Mouse (Mus musculus): ENCODE data around the gene Eif3k. TPM values are rescaled to one million over a fixed set of nuclear protein-coding genes. Genes with fewer than 3 reads are reported as not detected.

The Eif3k gene
- polyA plus RNA-seq, 1 experiment from 2014 or later, result 356 TPM

DNA sequence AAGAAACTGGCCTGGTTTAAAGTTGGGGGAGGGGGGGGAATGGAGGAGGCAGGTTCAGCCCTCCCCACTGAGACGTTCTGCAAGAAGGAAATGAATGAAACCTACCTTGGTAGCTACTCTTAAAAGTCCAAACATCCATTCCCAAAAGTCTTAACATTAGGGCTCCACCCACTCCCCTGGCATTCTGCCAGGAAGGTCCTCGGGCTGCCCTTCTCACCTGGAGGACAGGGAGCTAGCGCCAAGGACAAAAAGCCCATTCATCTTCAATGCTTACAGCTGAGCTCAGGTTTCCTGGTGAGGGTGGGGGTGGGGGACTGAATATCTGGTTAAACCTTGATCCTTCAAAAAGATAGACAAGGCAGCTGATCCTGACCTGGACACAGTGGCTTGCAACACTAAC lies 52.3 kb downstream of the Eif3k start:
- 52% methylated on average over 3 of the region's 3 CpGs for WGBS
- H3K36me3 ChIP-seq (ENCODE audit: poor library complexity, severe bottlenecking), result no peaks in the 10 kb centered on the region
- no peak overlapping the region for H3K4me3 ChIP-seq
- H3K4me1 ChIP-seq, result peaks cover 38% of the 10 kb centered on the region
- no peak overlapping the region for H3K9ac ChIP-seq
- no peaks in the 10 kb centered on the region for H3K27me3 ChIP-seq
- no peak for ATAC-seq
- no peak overlapping the region for H3K4me2 ChIP-seq
- 0 out of 2 replicates have a peak overlapping the region, but pooled peaks have one; percentile 11 for H3K27ac ChIP-seq
- no peaks in the 10 kb centered on the region for H3K9me3 ChIP-seq (replicated peaks)

DNA sequence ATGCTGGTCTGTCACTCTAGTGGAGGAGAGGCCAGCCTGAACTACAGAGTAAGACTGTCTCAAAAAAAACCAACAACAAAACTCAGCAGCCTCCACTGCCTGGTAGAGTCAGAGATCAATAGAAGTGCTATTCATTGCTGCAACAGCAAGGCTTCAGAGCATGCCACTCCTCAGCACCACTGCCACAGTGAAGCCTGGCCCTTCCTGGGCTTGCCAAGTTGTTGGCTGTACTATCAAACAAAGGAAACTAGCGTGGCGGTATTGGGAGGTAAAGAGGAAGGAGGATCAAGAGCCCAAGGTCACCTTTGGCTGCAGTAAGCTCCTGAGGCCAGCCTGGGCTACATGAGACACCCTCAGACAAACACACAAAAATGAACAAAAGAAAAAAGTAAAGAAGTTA lies 55.5 kb downstream of the Eif3k start:
- Histone ChIP-seq H3K4me2 (no peak overlapping the region), H3K36me3 (ENCODE audit: poor library complexity, severe bottlenecking) (peaks cover 3% of the 10 kb centered on the region; the same call in 1 of the 2 replicates), H3K27ac (no peak overlapping the region), H3K27me3 (no peaks in the 10 kb centered on the region), H3K4me3 (no peak overlapping the region), H3K9ac (no peak overlapping the region; the same call in 1 of the 2 replicates), H3K4me1 (peaks cover 70% of the 10 kb centered on the region), H3K9me3 (replicated peaks) (no peaks in the 10 kb centered on the region)
- 53% methylated on average over 2 of the region's 2 CpGs for WGBS
- ATAC-seq, result no peak

DNA sequence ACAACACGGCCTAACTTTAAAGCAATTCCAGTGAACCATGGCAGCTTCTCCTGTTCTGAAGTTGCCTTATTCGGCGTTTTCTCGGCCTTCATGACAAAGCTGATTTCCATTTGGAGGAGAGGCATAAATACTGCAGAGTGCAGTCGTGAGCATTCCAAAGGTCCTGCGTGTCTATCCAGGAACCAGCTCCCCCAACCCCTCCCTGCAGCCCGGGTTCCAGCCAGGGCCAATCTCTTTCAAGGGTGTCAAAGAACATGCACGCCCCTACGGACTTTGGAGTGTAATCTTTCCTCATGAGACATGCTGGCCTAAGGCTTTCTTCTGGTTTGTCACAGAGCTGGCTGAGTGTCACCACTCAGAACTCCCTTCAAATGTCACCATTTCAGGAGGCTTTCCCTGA lies 56.3 kb downstream of the Eif3k start:
- Histone ChIP-seq H3K4me2 (no peak overlapping the region), H3K9ac (no peak overlapping the region), H3K9me3 (replicated peaks) (no peaks in the 10 kb centered on the region), H3K4me1 (peaks cover 69% of the 10 kb centered on the region), H3K36me3 (ENCODE audit: poor library complexity, severe bottlenecking) (peaks cover 6% of the 10 kb centered on the region; the same call in 1 of the 2 replicates), H3K27ac (no peak overlapping the region), H3K27me3 (no peaks in the 10 kb centered on the region), H3K4me3 (no peak overlapping the region)
- 55% methylated on average over 9 of the region's 9 CpGs for WGBS
- no peak for ATAC-seq

DNA sequence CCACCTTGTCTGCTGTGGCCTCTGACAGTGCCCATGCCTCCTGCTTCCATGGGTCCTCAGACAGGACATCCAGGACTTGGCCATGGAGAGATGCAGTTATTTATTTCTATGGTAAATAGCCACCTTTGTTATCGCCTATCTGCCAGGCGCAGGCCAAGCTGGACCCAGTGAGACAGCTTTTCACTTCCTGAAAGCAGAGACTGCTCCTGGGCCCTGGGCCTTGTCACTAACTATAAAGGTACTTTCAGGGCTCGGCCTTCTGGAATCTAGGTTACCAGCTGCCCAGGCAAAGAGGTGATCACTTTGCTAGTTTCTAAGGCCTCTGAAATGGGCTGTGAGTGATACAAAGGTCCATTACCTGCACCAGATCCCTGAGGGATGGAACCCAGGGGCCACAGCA lies 56.9 kb downstream of the Eif3k start:
- H3K4me3 ChIP-seq, result no peak overlapping the region
- no peak for ATAC-seq
- peak overlapping the region; percentile 17; the same call in 1 of the 2 replicates for H3K27ac ChIP-seq
- no peak overlapping the region for H3K9ac ChIP-seq
- WGBS, result 70% methylated on average over 3 of the region's 3 CpGs
- H3K4me2 ChIP-seq, result no peak overlapping the region
- H3K27me3 ChIP-seq, result no peaks in the 10 kb centered on the region
- peaks cover 6% of the 10 kb centered on the region; the same call in 1 of the 2 replicates for H3K36me3 ChIP-seq (ENCODE audit: poor library complexity, severe bottlenecking)
- H3K9me3 ChIP-seq (replicated peaks), result no peaks in the 10 kb centered on the region
- peaks cover 74% of the 10 kb centered on the region for H3K4me1 ChIP-seq

DNA sequence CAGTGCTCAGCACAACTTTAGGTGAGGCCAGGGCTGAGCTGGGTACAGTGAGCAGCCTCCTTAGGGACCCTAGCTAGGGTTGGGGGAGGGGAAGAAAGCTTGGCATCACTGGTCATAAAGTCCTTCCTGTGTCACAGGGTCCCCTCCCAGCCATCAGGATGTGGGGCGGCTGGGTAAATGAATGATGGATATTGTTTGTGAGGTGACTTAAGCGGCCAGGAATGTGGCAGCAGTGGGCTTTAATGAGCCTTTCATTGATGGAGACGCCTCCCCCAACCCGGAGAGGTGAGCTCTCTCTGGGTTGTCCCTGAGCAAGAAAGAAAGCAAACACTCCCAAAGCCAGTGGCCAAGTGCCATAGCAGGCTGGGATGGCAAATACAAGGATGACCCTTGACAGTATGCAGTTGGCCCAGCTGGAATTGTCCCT lies 57.8 kb downstream of the Eif3k start:
- H3K4me2 ChIP-seq, result peak overlapping the region; percentile 13; the same call in 1 of the 2 replicates
- peak overlapping the region; percentile 17; the same call in 1 of the 2 replicates for H3K27ac ChIP-seq
- peaks cover 7% of the 10 kb centered on the region; the same call in 1 of the 2 replicates for H3K36me3 ChIP-seq (ENCODE audit: poor library complexity, severe bottlenecking)
- H3K4me1 ChIP-seq, result peaks cover 79% of the 10 kb centered on the region
- no peaks in the 10 kb centered on the region for H3K9me3 ChIP-seq (replicated peaks)
- H3K4me3 ChIP-seq, result no peak overlapping the region
- peak overlapping the region; percentile 40 for H3K9ac ChIP-seq
- no peak for ATAC-seq
- WGBS, result 5% methylated on average over 4 of the region's 4 CpGs
- H3K27me3 ChIP-seq, result no peaks in the 10 kb centered on the region

DNA sequence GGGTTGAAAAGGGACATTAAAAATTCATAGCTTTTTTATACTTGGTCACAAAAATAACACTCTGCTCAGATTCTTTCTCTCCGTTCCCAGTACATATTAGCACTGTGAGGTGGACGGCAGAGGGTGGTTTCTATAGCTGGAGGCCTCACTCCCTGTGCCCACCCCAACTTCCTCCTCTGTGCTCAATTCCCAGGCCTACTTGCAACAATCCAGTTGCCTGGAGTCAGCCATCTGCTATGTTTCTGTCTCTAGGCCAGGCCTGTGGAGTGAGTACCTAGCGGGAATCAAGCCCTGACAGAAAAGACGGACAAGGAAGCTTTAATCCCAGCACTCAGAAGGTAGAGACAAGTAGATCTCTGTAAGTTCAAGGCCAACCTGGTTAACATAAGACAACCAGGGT lies 59.1 kb downstream of the Eif3k start:
- no peaks in the 10 kb centered on the region for H3K27me3 ChIP-seq
- no peak overlapping the region for H3K4me2 ChIP-seq
- ATAC-seq, result no peak
- peaks cover 19% of the 10 kb centered on the region for H3K36me3 ChIP-seq (ENCODE audit: poor library complexity, severe bottlenecking)
- no peak overlapping the region for H3K4me3 ChIP-seq
- 79% methylated on average over 4 of the region's 4 CpGs for WGBS
- H3K27ac ChIP-seq, result no peak overlapping the region
- H3K4me1 ChIP-seq, result peaks cover 91% of the 10 kb centered on the region
- H3K9ac ChIP-seq, result no peak overlapping the region
- no peaks in the 10 kb centered on the region for H3K9me3 ChIP-seq (replicated peaks)

DNA sequence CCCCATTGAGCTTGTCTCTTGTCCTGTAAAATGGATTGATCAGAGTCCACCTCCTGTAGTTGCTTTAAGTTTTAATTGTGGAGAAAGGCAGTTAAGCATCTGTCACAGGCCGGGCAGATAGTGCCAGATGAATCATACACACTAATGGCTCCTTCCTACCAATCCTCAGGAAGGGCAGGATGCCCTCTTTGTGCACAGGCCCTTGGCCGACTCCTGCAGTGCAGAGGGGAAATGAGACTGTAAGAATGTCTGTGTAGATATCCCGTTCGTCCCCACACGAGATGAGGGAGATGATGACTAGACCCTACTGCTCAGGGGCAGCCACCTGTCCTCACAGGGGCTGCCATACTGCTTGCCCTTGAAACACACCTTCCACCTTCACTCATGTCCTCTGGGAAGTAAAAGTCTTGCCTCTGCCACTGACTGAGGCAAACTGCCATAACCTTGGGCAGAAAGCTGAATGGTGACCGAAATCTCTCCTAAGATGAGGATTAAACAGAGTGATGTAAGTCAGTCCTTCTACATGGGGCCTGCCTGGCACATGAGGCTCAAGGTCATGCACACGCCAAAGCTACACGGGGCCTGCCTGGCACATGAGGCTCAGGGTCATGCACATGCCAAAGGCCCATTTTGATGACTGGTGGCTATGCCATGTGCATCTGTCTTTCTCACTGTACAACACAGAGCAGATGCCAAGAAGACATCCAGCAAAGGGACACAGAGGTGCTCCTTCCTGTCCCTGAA lies 59.8 kb downstream of the Eif3k start:
- Histone ChIP-seq H3K27ac (no peak overlapping the region), H3K9ac (no peak overlapping the region), H3K4me2 (no peak overlapping the region), H3K36me3 (ENCODE audit: poor library complexity, severe bottlenecking) (peaks cover 26% of the 10 kb centered on the region), H3K9me3 (replicated peaks) (no peaks in the 10 kb centered on the region), H3K27me3 (no peaks in the 10 kb centered on the region), H3K4me3 (no peak overlapping the region), H3K4me1 (peaks cover 95% of the 10 kb centered on the region)
- 80% methylated on average over 8 of the region's 8 CpGs for WGBS
- ATAC-seq, result no peak

Other genes starting within 250 kb of the Eif3k start
- gene Mrps12, start 240.0 kb downstream of the Eif3k start, polyA plus RNA-seq (2015; fragmentation: Nextera tagmentation; extraction: Ambion mirVana), result 107 and 122 TPM in 2 replicates
- 23.0 and 23.7 TPM in 2 replicates for gene Sars2, start 239.9 kb downstream of the Eif3k start, polyA plus RNA-seq (2015; fragmentation: Nextera tagmentation; extraction: Ambion mirVana)
- not detected in 2 replicates for gene Ccer2, start 225.7 kb downstream of the Eif3k start, polyA plus RNA-seq (2015; fragmentation: Nextera tagmentation; extraction: Ambion mirVana)
- 86.3 and 86.9 TPM in 2 replicates for gene Sirt2, start 215.1 kb downstream of the Eif3k start, polyA plus RNA-seq (2015; fragmentation: Nextera tagmentation; extraction: Ambion mirVana)
- gene Nfkbib, start 214.4 kb downstream of the Eif3k start, polyA plus RNA-seq (2015; fragmentation: Nextera tagmentation; extraction: Ambion mirVana), result 51.0 and 52.9 TPM in 2 replicates
- 1.7 and 2.0 TPM in 2 replicates for gene Rinl, start 192.9 kb downstream of the Eif3k start, polyA plus RNA-seq (2015; fragmentation: Nextera tagmentation; extraction: Ambion mirVana)
- 264 and 282 TPM in 2 replicates for gene Hnrnpl, start 173.3 kb downstream of the Eif3k start, polyA plus RNA-seq (2015; fragmentation: Nextera tagmentation; extraction: Ambion mirVana)
- gene Ech1, start 156.6 kb downstream of the Eif3k start, polyA plus RNA-seq (2015; fragmentation: Nextera tagmentation; extraction: Ambion mirVana), result 69.1 and 75.6 TPM in 2 replicates
- gene Lgals4, start 148.0 kb downstream of the Eif3k start, polyA plus RNA-seq (2015; fragmentation: Nextera tagmentation; extraction: Ambion mirVana), result 2.5 and 3.3 TPM in 2 replicates
- 2.0 and 2.4 TPM in 2 replicates for gene Lgals7, start 118.0 kb downstream of the Eif3k start, polyA plus RNA-seq (2015; fragmentation: Nextera tagmentation; extraction: Ambion mirVana)
- 0.21 and 0.30 TPM in 2 replicates for gene Capn12, start 100.4 kb downstream of the Eif3k start, polyA plus RNA-seq (2015; fragmentation: Nextera tagmentation; extraction: Ambion mirVana)
- gene Actn4, start 19.5 kb downstream of the Eif3k start, polyA plus RNA-seq (2015; fragmentation: Nextera tagmentation; extraction: Ambion mirVana), result 114 and 136 TPM in 2 replicates
- 4.3 and 4.4 TPM in 2 replicates for gene Map4k1, start 186 bp upstream of the Eif3k start, polyA plus RNA-seq (2015; fragmentation: Nextera tagmentation; extraction: Ambion mirVana)
- 7.5 and 10.2 TPM in 2 replicates for gene Ryr1, start 143.3 kb upstream of the Eif3k start, polyA plus RNA-seq (2015; fragmentation: Nextera tagmentation; extraction: Ambion mirVana)
- gene Rasgrp4, start 153.0 kb upstream of the Eif3k start, polyA plus RNA-seq (2015; fragmentation: Nextera tagmentation; extraction: Ambion mirVana), result 0.48 and 0.57 TPM in 2 replicates
- 14.1 and 15.9 TPM in 2 replicates for gene Fam98c, start 174.4 kb upstream of the Eif3k start, polyA plus RNA-seq (2015; fragmentation: Nextera tagmentation; extraction: Ambion mirVana)
- gene Ggn, start 188.3 kb upstream of the Eif3k start, polyA plus RNA-seq (2015; fragmentation: Nextera tagmentation; extraction: Ambion mirVana), result 0.38 and 0.65 TPM in 2 replicates
- gene Spred3, start 188.5 kb upstream of the Eif3k start, polyA plus RNA-seq (2015; fragmentation: Nextera tagmentation; extraction: Ambion mirVana), result 5.6 and 6.5 TPM in 2 replicates
- 292 and 296 TPM in 2 replicates for gene Psmd8, start 198.8 kb upstream of the Eif3k start, polyA plus RNA-seq (2015; fragmentation: Nextera tagmentation; extraction: Ambion mirVana)
- gene Catsperg1, start 232.2 kb upstream of the Eif3k start, polyA plus RNA-seq (2015; fragmentation: Nextera tagmentation; extraction: Ambion mirVana), result 1.1 and 1.2 TPM in 2 replicates